Mouse (Mus musculus) ovary, postnatal 36 days (tissue): ENCODE measurements around the gene Naa11.

Experiments
- DNase-seq: peaks from one replicate; pipeline ENCODE4 v3.0.0; 2022; ENCODE audit warnings: low spot score, mixed read lengths

Naa11 gene

DNA sequence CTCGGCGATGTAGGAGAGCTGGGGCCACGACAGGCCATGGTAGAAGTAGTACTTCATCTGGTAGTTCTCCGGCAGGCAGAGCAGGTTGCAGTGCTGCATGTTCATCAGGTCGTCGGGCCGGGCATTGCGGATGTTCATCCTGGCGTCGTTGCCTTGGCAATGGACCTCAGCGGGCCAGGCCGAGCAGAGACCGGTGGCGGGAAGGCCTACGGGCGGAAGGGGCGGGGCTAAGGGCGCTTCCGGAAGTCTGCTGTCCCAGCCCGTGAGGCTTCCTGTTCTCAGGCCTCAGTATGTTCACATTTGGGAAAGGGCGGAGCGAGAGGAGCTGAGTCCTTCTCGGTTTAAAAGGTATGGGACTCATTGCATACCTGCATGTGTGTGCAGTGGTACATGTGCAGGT lies at the start of gene Naa11:
Naa11 (minus strand) TSS at position 220 of the 400 bp plus-strand sequence.
- no peak for DNase-seq

DNA sequence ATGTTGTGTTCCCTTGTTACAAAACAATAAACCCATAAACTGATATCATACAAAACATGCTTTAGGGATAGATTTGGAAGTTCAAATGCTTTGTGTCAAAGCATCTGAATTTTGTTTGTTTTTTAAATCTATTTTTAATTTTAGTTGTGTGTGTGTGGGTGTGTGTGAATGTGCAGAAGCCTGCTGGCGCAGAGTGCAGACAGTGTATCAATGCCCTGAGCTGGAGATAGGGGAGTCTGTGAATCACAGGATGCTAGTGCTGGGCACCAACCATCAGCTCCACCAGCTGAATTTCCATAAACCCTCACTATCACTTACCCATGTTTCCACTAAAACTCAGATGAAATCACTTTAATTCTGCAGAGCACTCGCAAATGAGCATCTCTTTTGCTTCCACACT lies 40.3 kb upstream of the Naa11 start:
- DNase-seq: no peak

DNA sequence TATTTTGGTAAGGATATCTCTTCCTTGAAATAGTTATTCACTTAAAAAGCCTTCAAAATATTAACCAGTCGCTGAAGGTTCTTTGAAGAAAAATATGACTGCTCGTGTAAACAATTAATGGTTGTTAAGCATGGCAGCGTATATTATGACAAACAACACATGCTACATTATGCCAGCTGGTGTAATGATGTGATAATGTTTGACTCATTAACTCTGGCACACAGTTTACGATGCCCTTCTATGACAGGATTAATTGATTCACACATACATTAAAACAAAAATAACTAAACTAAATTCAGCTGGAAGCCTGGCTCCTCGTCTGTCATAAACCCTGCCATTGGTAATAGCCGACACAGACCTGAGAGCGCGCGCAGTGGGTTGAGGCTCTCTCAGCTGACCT lies 37.8 kb upstream of the Naa11 start:
- DNase-seq: no peak

DNA sequence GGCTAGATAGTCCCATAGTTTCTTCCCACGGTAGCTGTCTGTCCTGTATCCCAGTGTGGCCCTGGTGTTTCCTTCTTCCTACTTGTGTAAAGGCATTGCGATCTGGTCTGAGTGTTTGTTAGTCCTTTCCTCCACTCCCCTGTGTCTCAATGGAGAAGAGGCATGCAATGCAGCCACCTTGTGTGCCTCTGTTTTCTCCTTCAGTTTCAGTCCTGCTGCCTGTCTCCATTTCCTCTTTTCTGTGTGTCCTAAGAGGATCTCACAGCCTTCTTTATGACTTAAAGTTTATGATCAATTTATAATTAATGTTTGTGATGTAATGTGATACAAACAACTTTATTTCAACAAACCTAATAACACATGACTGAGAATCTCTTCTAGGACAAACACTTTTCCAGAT lies 29.5 kb upstream of the Naa11 start:
- DNase-seq: no peak

DNA sequence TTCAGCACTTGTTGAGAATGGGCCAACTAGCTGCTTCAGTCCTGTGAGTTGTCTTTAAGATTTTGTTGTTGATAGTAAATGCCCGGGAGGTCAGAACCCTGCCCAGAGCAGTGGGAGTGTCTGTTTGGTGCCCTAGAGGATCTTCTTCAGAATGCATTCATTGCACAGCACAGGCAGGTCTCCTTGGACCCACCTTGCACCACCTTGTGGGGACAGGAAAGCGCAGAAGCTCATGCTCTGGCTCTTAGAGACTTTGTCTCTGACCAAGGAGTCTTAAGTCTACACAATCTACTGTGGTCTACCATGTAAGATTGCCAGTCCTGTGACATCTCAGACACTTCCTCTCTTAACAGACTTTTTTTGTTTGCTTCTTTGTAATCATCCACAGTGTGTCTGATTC lies 25.0 kb upstream of the Naa11 start:
- no peak for DNase-seq

DNA sequence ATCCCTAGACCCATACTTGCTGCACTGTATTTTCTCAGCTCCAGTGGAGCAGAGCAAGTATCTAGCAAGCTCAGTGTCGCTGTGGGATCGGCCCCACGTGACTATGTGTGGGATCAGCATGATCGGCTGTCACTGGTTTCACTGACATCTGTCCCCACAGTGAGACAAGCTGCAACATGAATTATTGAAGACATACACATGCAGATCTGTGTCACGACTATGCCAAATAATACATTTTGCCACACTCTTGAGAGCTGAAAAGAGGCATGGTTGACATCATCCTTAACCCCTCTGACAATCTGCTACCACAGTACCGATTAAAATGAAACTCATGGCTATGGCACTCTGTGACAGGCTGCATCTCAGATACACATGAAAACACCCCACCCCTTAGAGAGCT lies 23.7 kb upstream of the Naa11 start:
- DNase-seq: no peak

DNA sequence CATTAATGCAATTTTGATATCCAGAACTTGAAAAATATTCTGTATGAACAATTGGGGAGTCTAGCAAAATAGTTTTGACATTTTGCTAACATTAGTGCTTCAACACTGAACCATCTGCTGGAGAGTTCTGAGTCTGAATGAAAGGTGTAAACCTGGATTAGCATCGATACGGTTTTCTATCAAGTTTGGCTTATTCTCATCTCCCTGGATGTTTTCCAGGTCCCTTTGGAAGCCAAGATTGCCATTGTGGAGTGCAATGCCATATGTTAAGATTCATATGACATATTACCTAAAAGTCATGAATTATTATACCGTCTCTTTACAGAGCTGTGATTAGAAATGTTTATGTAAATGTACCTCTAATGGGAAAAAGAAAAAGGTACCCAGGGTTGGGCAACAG lies 21.5 kb upstream of the Naa11 start:
- DNase-seq: no peak

DNA sequence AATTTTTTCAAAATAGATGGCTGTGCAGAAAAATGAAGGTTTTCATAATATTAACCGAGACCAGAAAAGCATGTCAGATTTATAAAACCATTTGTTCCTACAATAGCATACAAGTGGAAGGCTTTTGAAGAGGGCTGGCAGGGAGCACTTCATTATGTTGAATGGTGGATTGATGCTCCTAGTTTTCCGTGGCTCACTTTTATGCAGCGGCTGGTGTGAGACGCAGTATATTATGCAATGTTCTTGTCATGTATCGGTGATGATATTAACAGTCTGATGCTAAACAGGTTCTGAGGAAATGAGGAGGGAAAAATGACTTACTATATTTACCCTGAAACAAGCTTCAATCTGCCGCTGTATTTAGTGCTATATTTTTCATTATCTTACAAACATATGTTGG lies 18.0 kb upstream of the Naa11 start:
- DNase-seq: no peak

DNA sequence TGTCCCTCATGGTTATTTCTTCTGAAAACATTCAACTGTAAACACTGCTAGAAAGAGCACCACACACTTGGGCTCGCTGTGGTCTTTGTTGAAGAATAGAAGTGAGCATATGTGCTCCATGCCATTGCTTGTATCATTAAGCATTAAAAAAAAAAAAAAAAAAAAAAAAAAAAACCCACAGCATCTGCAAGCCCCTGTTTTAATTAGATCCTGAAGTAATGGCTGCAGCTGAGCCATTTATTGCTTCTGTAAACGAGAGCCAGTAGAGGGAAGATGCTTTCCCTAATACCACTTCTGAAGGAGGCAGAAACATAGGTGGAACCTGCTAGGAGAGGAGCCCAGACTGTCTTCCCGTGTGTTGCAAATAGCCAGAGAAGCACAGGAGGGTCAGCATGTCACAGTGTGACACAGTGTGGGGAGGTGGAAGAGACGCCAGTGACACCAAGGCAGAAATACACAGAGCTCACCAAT lies 17.1 kb upstream of the Naa11 start:
- no peak for DNase-seq

DNA sequence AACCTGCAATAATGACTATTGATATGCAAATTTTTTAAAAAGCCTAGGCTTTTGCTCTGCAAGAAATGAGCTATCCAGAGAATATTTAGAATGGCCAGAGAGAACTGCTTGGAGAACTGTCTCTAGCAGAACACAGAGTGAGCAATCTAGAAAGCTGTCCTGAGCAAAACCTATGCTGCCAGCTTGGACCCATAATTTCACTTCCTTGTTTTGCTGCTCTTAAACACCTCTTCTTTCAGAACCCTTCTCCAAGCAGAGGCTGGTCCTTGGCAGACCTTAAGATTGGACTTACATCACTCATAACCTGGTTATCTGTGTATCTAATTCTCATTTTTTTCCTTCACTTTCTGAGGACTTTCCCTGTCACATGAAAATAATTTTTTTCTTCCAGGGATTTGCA lies 8.9 kb upstream of the Naa11 start:
- DNase-seq: no peak

DNA sequence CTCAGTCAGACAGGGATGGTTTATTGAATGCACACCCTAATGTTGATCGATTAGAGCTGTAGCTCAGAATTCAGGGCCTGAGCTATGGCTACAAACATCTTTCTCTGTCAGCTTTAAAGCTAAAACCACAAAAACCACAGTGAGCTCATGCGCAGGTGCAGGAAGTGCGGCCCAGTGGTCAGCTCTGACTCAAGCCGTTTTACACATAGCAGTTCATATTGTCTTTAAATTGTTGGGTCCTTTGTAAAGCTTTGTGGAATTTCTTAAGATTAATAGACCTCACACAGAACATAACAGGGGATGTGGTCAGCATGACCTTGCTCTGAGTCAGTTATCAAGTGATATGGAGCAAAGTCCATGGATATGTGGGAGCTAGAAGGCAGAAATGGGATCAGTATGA lies 5.4 kb upstream of the Naa11 start:
- no peak for DNase-seq

DNA sequence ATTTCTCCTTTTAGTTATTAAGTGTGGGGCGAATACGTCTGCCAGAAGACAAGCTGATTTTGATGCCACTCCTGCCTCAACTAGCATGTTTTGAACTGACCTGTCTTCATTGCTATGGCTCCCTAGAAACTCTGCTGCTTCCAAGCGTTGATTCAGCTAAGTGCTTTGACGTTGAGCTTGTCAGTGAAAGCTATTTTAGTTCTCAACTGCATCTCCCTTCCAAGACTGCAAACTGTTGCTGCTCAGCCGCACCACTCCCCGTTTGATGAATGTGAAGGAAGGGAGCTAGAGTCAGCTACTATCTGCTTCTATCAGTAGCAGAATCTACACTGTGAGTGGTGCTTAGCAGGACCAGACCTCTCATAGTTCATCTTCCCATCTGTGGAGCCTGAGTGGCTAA lies 4.6 kb downstream of the Naa11 start:
- DNase-seq: no peak

DNA sequence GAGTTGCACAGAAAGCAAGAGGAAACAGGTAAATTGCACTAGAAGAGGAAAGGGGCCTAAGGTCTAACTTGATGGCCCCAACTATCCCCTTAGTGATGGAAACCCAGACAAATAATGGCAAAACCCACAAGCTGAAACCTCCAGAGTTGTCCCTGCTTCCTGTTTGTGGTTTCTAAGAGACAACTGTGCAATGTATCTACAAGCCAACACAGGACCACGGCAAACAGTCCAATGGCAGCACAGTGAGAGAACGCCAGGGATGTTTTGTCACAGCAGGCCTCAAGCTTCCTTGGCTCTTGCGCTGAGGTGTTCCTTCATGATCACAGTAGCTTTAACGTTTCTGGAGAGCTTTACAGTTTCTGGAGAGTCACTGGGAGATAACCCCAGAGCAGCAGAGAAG lies 7.8 kb downstream of the Naa11 start:
- DNase-seq: no peak

DNA sequence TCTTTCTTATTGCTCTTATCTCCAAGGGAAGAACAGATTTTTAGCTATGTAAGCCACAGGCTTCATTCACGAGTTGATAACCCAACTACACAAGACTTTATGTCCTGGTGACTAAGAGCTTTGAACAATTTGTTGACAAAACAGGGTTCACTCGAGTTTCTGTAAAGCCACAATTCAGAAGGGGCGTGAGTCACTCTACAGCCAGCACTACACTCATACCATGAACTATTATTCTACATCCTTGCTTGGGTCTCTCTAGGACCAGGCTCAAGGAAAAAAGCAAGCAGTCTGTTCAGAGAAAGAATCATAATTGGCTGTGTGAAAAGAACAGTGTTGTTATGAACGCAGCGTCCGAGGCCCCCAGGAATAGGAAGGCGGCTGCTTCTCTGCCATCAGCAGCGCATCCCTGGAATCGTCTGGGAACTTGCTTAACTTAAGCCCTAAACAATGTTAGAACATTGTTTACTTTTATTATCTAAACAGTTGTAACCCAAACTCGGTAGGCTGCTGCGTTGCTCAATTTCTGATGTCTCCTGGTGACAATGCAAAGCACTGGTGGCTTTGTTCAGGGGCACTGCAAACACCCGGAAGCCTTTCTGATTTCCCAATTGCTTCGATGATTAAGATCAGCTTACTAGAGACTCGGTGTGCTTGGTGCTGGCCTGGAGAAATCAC lies 9.5 kb downstream of the Naa11 start:
- no peak for DNase-seq

DNA sequence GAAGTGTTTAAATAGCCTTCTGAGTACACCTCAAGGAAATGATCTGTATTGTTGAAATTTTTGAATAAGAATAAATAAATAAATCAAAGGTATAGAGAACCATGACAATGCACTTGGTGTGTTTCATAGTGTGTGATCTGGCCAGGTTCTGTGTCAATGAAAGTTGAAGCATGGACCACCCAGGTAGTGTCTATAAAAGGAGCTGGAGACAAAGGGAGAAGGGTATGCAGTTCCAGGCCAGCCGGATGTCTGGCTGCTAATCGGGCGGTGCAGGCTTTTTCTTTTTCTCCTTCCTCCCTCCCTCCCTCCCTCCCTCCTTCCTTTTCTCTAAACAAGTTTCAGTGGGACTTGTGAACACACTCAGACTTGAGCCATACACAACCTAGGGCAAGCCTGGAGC lies 12.2 kb downstream of the Naa11 start:
- no peak for DNase-seq

DNA sequence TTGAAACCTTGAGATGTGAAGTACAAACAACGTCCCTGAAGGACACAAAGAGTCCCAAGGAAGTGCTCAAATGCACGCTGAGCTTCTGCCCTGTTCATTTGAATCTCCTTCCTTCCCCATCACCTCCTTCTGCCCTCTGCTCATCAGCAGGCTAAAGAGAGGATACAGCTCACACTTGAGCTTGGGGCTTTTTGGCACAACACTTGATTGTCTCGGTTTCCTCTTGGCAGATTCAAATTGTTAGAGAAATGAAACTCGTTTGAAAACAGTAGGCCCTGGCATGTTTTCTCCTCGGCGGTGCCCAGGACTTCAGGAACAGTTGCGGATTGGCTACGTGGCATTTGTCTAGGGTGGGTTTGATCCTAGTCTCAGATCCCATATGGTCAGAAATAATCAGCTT lies 27.4 kb downstream of the Naa11 start:
- no peak for DNase-seq

DNA sequence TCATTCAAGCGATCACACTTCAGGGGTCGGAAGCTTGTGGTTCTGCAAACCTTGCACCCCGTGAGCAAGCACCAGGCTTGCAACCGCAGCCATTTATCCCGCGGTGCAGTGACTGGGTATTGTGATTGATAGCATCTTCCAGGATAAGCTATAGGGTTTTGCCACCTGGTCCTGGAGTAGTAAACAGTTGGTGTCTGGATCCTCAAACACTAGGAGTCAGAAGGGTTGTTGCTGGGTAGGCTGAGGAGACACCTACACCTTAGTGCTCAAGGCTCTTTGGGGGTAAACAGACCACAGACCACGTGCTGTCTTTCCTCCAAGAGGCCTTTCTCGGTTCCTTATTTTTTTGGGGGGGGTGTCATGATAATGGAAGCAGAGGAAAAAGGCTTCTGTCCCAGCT lies 27.9 kb downstream of the Naa11 start:
- no peak for DNase-seq

DNA sequence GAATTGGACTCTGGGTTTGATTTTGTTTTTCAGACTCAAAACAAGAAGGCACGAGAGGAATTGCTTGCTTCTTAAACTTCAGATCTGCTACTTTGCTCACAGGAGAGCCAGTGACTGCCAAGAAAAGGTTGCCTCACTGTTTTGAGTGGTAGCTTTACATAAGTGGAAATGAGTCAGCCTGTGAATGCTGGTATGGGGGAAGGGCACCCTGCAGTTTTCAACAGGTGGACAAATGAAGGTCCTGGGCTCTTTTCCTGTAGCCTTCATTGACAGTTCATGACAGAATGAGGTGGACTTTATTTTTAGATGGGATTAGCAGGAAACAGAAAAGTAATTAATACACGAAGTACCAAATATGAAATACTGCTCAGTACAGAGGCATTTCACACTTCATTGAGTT lies 29.6 kb downstream of the Naa11 start:
- DNase-seq: no peak

DNA sequence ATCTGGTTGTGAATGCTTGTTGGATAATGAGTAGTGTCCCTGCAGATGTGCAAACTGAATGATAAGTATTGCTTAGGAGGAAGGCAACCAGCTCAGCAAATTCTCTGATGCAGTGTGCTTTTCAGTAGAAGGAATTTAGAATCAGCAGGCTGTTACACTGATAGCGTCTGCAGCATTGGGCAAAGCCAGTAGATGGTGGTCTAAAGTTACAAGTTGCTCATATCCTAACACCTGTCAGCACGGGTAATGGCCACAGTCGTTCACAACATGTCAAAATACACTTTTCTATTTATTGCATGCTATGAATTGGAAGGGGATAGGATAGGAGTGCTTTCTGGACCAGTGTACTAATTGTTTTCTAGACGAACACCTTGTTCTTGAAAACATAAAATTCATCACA lies 33.1 kb downstream of the Naa11 start:
- no peak for DNase-seq

DNA sequence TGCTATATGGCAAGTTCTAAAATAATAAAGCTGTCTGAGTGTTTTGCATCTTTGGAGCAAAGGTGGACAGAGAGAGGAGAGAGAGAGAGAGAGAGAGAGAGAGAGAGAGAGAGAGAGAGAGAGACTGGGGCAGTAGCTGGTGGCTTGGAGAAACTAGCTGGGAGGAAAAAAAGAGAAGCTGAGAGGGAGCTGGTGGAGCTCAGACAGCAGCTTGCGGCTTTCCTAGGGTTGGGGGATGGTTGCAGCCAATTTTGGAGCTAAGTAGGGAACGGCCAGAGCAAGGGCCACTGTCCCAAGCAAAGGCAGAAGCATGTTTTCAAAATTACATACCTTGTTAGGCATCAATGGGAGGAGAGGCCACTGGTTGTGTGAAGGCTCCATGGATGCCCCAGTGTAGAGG lies 36.0 kb downstream of the Naa11 start:
- DNase-seq: no peak

DNA sequence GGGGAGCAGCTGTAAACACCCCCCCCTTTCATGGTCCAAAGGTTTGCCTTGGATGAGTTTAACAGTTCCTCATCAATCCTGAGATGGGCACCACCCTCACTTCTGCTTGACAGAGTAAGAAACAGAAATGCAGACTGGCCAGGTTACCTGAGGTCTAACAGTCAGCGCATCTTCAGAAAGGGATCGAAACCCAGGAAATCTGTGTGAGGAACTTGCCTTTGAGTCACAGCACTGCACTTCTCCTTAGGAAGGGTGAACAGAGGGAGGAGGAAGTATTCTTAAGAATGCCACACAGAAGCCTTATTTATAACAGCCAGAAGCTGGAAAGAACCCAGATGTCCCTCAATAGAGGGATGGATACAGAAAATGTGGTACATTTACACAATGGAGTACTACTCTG lies 37.0 kb downstream of the Naa11 start:
- DNase-seq: no peak

DNA sequence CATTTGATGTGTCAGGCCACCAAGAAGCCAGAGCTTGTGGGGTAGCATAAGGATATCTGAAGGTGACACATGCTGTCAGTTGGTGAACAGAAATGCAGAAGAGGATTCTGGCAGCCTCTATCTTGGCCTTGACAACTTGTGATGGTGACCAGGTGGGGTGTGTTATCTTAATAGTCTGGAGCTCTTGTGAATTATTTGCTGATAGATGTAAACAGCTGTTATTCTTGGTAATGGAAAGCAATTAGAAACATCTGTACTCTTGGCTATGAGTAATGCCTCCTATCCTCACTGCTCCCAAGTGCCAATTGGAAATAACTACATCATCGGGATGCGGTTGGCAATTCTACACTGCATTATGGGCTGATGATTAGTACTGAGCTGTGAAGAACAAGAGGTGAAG lies 43.4 kb downstream of the Naa11 start:
- no peak for DNase-seq

DNA sequence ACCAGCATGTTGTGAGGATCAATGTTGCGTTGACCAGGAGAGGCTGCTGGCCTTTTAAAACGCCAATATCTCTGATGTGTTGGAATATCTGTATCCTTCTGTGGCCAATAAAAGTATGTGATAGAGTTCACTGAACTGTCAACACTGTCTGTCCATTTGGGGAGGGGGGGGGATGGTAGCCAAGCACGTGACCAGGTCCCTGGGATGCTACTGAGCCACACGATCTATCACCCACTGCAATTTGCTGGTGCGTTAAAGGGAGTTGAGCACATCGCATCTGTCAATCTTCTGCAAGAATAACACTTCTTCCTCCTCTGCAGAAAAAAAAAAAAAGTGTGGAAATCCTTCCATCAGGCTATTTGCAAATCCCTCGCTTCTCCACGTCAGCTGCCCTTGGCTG lies 43.9 kb downstream of the Naa11 start:
- no peak for DNase-seq

DNA sequence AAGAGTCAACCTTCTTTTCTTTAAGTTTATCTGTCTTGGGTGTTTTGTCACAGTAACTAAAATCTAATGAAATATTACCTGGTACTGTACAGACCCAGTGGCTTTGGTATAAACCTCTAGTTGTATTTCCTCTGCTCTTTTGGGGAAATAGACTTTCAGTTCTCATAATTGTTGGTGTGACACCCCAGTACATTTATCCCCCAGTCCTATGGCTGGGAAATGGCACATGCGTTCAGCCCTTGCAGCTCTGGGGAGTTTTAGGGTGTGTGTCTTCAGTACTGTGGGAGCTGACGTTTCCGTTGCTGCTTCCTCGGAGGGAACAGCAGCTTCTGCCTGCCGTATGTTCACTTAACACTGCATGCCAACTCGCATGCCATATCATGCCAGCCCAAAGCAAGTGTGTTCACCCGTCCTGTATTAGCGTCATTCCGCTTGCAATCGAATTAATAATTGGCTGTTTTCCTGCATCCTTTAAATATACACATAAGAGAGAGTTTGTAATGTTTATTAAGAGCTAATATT lies 46.4 kb downstream of the Naa11 start:
- DNase-seq: no peak

DNA sequence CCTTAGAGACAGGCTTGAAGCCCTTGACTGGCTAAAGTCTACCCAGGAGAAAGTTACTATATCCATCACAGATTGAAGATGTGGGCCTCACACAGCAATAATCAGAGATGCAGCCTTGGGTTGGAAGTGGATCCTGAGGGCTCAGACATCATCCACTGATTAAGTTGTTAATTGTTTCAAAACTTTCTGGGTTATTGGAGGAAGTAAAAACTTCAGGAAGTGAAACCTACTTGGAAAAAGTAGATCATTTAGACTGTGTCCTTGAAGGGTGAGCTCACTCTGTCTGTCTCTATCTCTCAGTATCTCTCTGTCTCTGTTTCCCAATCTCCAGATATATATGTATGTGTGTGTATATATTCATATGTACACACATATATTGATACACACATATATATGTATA lies 47.0 kb downstream of the Naa11 start:
- DNase-seq: no peak
